Mouse (Mus musculus): ENCODE data around the gene Mr1.
"Not testable (repeated sequence)": the region's sequence is repeated elsewhere in the genome, so short reads cannot be mapped to it uniquely, and the experiment has no call there.

Gene Mr1

DNA sequence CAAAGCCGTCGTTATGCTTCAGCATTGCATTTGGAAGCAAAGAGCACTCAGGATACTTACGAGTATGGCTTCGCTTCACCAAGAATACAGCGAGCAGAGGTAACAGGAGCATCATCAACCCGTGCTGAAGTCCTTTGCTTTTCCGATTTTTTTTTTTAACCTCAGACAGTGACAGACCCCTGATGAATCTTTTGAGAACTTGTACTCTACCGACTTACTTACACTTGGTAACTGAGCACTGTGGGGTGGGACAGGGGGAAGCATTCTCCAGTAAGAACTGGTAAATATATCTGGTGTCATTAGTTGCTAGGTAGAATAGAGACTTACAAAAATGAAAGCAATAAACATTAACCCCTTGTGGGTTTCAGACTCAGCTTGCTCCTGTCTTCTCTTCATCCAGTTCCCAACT lies at the start of gene Mr1:
Gene Mr1, minus strand, starts transcription at position 243 of the 409 bp plus-strand sequence.
- peak; percentile 52 for DNase-seq

GRCm38 (mm10) chr1:155192805-155193368 lies 46.3 kb upstream of the Mr1 start:
- DNase-seq: no peak

DNA sequence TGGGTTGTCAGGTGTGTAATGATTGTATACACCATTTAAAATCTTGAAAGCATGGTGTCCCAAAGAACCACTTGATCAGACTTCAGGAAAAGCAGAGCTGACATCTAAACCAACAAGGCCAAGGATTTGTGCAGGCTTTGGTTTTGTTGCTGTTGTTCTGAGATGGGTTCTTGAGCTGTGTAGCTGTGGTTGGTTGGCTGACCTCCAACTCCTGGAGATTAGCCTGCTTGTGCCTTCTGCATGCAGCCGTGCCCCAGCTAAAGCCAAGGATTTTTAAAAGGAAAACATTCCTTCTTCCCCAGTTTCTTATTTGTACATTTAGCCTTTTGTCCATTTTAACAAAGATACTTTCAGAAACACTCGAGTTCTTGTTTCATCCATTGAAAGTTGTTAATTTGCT lies 45.1 kb upstream of the Mr1 start:
- no peak for DNase-seq

- no peak for DNase-seq
Observed at GRCm38 (mm10) chr1:155191219-155191618, 44.6 kb upstream of the Mr1 start.

DNA sequence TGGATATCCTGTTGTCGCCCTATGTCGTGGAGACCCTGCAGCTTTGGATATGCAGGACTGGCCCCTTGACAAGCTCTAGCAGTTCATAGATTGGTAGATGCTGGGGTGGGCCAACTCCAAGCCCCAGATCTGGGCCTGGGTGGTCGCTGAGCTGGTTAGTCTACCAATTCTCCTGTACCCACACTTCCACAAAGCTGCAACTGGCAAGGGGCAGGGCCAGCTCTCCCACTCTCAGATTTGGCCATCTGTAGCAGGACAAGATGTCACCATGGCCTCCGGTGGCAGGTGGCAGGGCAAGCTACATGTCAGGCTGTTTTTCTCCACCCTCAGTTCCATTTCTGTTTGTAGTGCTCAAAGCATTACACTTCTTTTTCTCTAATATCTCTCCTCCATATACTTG lies 42.0 kb upstream of the Mr1 start:
- no peak for DNase-seq

- DNase-seq: no peak
Observed at GRCm38 (mm10) chr1:155184191-155184590, 37.6 kb upstream of the Mr1 start.

GRCm38 (mm10) chr1:155178192-155178924 lies 31.7 kb upstream of the Mr1 start:
- no peak for DNase-seq

GRCm38 (mm10) chr1:155174424-155174823 lies 27.8 kb upstream of the Mr1 start:
- no peak for DNase-seq

- DNase-seq: not testable (repeated sequence)
Observed at GRCm38 (mm10) chr1:155173644-155174016, 27.0 kb upstream of the Mr1 start.

GRCm38 (mm10) chr1:155172895-155173643 lies 26.5 kb upstream of the Mr1 start:
- no peak for DNase-seq

- DNase-seq: no peak
Observed at GRCm38 (mm10) chr1:155169935-155170334, 23.3 kb upstream of the Mr1 start.

GRCm38 (mm10) chr1:155167453-155167852 lies 20.8 kb upstream of the Mr1 start:
- no peak for DNase-seq

- no peak for DNase-seq
Observed at GRCm38 (mm10) chr1:155158970-155159484, 12.4 kb upstream of the Mr1 start.

GRCm38 (mm10) chr1:155158141-155158969 lies 11.7 kb upstream of the Mr1 start, which contains the start of gene Stx6:
Stx6 (plus strand) TSS chr1:155158715.
- peak; percentile 97 for DNase-seq

DNA sequence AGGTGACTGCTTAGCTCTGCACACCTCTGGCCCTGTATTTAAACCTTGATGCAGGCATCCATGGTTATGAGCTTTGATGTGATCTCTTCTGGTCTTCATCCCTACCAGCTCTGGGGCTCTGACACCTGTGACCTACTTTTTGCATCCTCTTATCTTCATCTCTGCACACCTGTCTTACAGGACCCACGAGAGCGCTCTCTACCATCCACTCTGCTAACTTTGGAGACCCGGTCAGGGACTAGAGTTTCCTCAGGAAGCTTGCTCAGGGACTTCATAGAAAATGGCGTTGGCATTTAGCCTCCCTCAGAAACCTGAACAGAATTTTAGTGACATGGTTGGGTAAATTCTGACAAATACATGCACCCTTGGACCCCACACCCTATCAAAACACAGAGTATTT lies 7.3 kb upstream of the Mr1 start:
- DNase-seq: no peak

GRCm38 (mm10) chr1:155150821-155151220 lies 4.2 kb upstream of the Mr1 start:
- DNase-seq: peak; percentile 29

DNA sequence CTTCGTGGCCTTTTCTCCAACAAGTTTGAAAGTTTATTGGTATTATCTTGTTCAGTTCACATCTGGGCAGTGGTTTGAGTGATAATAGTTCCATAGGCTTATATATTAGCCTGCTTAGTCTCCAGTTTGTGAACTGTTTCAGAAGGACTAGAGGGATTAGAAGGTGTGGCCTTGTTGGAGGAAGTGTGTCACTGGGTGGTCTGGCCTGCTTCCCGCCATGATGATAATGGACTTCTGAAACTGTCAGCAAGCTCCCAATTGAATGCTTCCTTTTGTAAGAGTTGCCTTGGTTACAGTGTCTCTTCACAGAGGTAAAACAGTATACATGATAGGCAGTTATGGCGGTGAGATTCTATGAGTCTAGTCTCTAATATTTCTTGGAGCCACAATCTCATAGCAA lies 2.8 kb upstream of the Mr1 start:
- no peak for DNase-seq

DNA sequence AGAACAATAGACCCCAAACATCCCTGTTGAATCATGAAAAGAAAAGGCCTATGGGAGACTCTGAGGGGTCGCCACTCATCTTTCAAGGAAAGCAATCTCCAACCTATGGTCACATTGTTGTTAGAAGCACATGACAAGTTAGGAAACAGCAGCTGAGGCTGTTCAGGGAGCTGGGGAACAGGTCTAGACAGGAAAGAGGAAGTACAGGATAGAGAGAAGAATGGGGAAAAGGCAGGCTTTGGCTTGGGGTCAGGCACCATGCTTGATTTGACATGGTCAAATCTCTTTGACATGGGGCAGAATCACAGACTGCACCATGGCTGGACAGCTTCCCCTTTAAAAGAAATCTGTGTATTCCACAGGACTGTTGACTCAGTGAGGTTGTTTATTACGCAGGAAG lies 614 bp upstream of the Mr1 start:
- DNase-seq: no peak

DNA sequence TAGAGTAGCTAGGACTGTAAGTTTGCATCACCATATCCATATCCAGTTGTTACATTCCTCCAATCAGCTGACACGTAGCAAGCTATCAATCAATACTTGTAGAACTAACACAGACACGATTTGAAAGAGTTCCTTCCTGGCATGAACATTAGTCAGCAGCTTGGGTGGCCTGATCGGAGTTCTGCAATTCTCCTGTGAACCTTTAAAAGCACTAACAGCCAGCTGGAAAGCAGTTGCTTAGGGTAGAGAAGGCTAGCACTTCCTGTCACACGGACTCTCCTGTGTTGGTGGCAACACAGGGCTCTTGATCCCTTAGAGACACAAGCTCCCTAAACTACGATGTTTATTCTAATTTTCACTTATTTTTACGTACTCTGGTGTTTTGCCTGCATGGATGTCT lies 994 bp downstream of the Mr1 start:
- DNase-seq: no peak

DNA sequence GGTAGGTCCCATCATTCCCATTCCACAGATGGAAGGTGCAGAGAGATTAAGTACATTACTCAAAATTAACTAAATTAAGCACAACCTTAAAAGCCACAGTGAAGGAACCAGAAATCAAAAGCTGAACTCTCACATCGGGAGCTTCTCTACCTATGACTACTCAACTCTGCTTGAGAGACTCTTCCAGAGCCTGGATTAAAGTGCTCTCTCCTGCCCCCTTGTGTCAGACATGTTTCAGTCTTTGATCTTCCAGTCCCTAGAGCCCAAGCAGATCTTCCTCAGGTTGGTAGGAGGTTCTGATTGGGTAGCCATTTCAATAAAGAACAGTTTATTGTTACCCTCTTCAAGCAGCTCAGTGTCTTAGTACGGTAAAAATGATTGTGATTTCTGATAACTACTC lies 6.5 kb downstream of the Mr1 start:
- peak; percentile 53 for DNase-seq

DNA sequence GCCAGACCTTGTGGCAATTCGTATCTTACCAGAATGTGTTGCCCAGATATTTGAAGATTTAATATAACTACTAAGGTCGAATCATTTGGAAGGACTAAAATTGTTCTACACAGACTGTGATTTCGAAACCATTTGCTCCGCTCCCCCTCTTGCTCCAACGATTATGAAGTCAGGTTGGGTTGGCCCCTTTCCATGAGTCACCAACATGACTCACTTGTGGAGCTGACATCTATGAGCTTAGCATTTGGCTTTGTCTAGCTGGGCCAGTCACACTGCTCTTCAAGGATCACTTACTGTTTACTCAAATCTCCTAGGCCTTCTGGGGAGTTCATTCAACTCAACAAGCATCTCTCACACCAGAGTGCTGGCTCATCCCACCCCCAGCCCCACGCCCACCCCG lies 7.8 kb downstream of the Mr1 start:
- no peak for DNase-seq

GRCm38 (mm10) chr1:155134866-155135265 lies 11.7 kb downstream of the Mr1 start:
- DNase-seq: no peak

GRCm38 (mm10) chr1:155127429-155127934 lies 19.1 kb downstream of the Mr1 start:
- DNase-seq: no peak
